ENCODE assay signal across 8 mouse cellular contexts in genomic region chr2:160646144-160646844, GRCm38 (mm10). TPM values are rescaled to one million over a fixed set of nuclear protein-coding genes. Genes with fewer than 3 reads are reported as not detected.
A peak's percentile ranks its signal among the peaks of the same experiment; 100 is the strongest.
DNase-seq lines count a peak whose midpoint lies in the region; ATAC-seq and TF ChIP-seq lines count a peak whose summit lies in the region.

No protein-coding gene starts in this region.

- H3K4me2 ChIP-seq in embryonic facial prominence, embryonic 15.5 days (replicated peaks) = peak overlapping the region; percentile 53
- H3K4me2 ChIP-seq in heart, embryonic 16.5 days (ENCODE audit: low read depth, low read length) = peak overlapping the region; percentile 67
- H3K4me2 ChIP-seq in lung, embryonic 14.5 days = peak overlapping the region; percentile 65

- WGBS in embryonic facial prominence, embryonic 15.5 days = under 1% methylated on average over 76 of the region's 76 CpGs
- WGBS in heart, embryonic 16.5 days = under 1% methylated on average over 72 of the region's 76 CpGs
- under 1% methylated on average over 71 of the region's 76 CpGs for WGBS in lung, embryonic 14.5 days
- WGBS in olfactory bulb, adult 2 months = under 1% methylated on average over 76 of the region's 76 CpGs
- under 1% methylated on average over 76 of the region's 76 CpGs for WGBS in thymus, adult 2 months

- peak; percentile 66 for DNase-seq in CD4-positive, CD25-positive, alpha-beta regulatory T cell, adult 2 months (ENCODE audit: low read depth, low spot score)
- peak; percentile 74 for DNase-seq in adrenal gland, postnatal 14 days
- peak; percentile 54 to 73 for DNase-seq in kidney, postnatal 25 days
- DNase-seq in lung, embryonic 14.5 days = peak; percentile 60
- peak; percentile 60 for DNase-seq in thymus, adult 2 months

- ATAC-seq in embryonic facial prominence, embryonic 15.5 days (ENCODE audit: insufficient number of reproducible peaks, low FRiP score, low TSS enrichment, low read depth) = peak; percentile 45
- peak; percentile 30 for ATAC-seq in heart, embryonic 16.5 days (replicated peaks; ENCODE audit: extremely low read depth, insufficient read depth, low FRiP score)
- peak; percentile 51 for ATAC-seq in lung, embryonic 14.5 days (ENCODE audit: insufficient read depth)

- H3K4me3 ChIP-seq in embryonic facial prominence, embryonic 15.5 days (replicated peaks) = peak overlapping the region; percentile 98
- H3K4me3 ChIP-seq in heart, embryonic 16.5 days (ENCODE audit: low read length) = peak overlapping the region; percentile 98
- peak overlapping the region; percentile 100 for H3K4me3 ChIP-seq in lung, embryonic 14.5 days (ENCODE audit: low read depth, low read length)
- H3K4me3 ChIP-seq in olfactory bulb, adult 2 months (ENCODE audit: insufficient read depth, low read depth, low read length) = peak overlapping the region; percentile 85
- H3K4me3 ChIP-seq in thymus, adult 2 months (ENCODE audit: control insufficient read depth, insufficient read depth, low read length) = peak overlapping the region; percentile 92

- peaks cover 20% of the 10 kb centered on the region for H3K4me1 ChIP-seq in embryonic facial prominence, embryonic 15.5 days
- peaks cover 21% of the 10 kb centered on the region for H3K4me1 ChIP-seq in heart, embryonic 16.5 days (ENCODE audit: control insufficient read depth, insufficient read depth, low read length)
- H3K4me1 ChIP-seq in lung, embryonic 14.5 days (ENCODE audit: insufficient read depth) = peaks cover 14% of the 10 kb centered on the region
- no peaks in the 10 kb centered on the region for H3K4me1 ChIP-seq in olfactory bulb, adult 2 months (ENCODE audit: control insufficient read depth, insufficient read depth, low read length)
- no peaks in the 10 kb centered on the region for H3K4me1 ChIP-seq in thymus, adult 2 months (replicated peaks; ENCODE audit: control insufficient read depth, insufficient read depth, low read length)

- no peaks in the 10 kb centered on the region for H3K36me3 ChIP-seq in embryonic facial prominence, embryonic 15.5 days
- H3K36me3 ChIP-seq in heart, embryonic 16.5 days (ENCODE audit: control insufficient read depth, insufficient read depth) = no peaks in the 10 kb centered on the region
- no peaks in the 10 kb centered on the region for H3K36me3 ChIP-seq in lung, embryonic 14.5 days (ENCODE audit: insufficient read depth)
- H3K36me3 ChIP-seq in thymus, adult 2 months (ENCODE audit: control insufficient read depth, insufficient read depth, low read length) = no peaks in the 10 kb centered on the region

- no peaks in the 10 kb centered on the region for H3K9me3 ChIP-seq in embryonic facial prominence, embryonic 15.5 days (replicated peaks)
- no peaks in the 10 kb centered on the region for H3K9me3 ChIP-seq in heart, embryonic 16.5 days (replicated peaks; ENCODE audit: control insufficient read depth, low read length)
- H3K9me3 ChIP-seq in lung, embryonic 14.5 days (ENCODE audit: low read depth, low read length) = no peaks in the 10 kb centered on the region

- TF ChIP-seq POLR2A in olfactory bulb, adult 2 months (IDR thresholded peaks at IDR 0.05; ENCODE audit: insufficient read depth, low read depth, low read length) = no peak
- no peak for TF ChIP-seq POLR2A in thymus, adult 2 months (IDR thresholded peaks at IDR 0.05; ENCODE audit: control insufficient read depth, extremely low read depth, insufficient read depth, low read length, poor library complexity)

- TF ChIP-seq CTCF in lung, embryonic 14.5 days (IDR thresholded peaks at IDR 0.05; ENCODE audit: low read depth) = no peak
- peak; percentile 11; the same call in 1 of the 2 replicates for TF ChIP-seq CTCF in olfactory bulb, adult 2 months (IDR thresholded peaks at IDR 0.05; ENCODE audit: insufficient read depth, low read depth, low read length)
- TF ChIP-seq CTCF in thymus, adult 2 months (IDR thresholded peaks at IDR 0.05; ENCODE audit: borderline replicate concordance, control insufficient read depth, extremely low read depth, insufficient read depth, low read length, poor library complexity) = no peak

- peak overlapping the region; percentile 98 for H3K27ac ChIP-seq in embryonic facial prominence, embryonic 15.5 days (replicated peaks)
- peak overlapping the region; percentile 99 for H3K27ac ChIP-seq in heart, embryonic 16.5 days (ENCODE audit: low read length)
- H3K27ac ChIP-seq in lung, embryonic 14.5 days (ENCODE audit: low read depth) = peak overlapping the region; percentile 99
- H3K27ac ChIP-seq in olfactory bulb, adult 2 months (ENCODE audit: insufficient read depth, low read depth, low read length) = peak overlapping the region; percentile 100
- H3K27ac ChIP-seq in thymus, adult 2 months (ENCODE audit: control insufficient read depth, insufficient read depth, low read length) = peak overlapping the region; percentile 53

- no peaks in the 10 kb centered on the region for H3K27me3 ChIP-seq in embryonic facial prominence, embryonic 15.5 days
- no peaks in the 10 kb centered on the region for H3K27me3 ChIP-seq in heart, embryonic 16.5 days (ENCODE audit: control insufficient read depth, insufficient read depth, low read length)
- H3K27me3 ChIP-seq in lung, embryonic 14.5 days (ENCODE audit: insufficient read depth, low read length) = no peaks in the 10 kb centered on the region
- no peaks in the 10 kb centered on the region for H3K27me3 ChIP-seq in thymus, adult 2 months (ENCODE audit: control insufficient read depth, insufficient read depth, low read length)

- peak overlapping the region; percentile 100 for H3K9ac ChIP-seq in embryonic facial prominence, embryonic 15.5 days
- peak overlapping the region; percentile 100 for H3K9ac ChIP-seq in heart, embryonic 16.5 days (ENCODE audit: low read length)
- H3K9ac ChIP-seq in lung, embryonic 14.5 days = peak overlapping the region; percentile 100

RNA-seq across cellular contexts. Expression of gene Top1, which starts 0.6 kb away (rescaled TPM):
- total RNA-seq in adrenal gland, postnatal 14 days (2021) = 86.3 and 97.6 TPM in 2 replicates
- polyA plus RNA-seq in embryonic facial prominence, embryonic 15.5 days (2015; fragmentation: Nextera tagmentation; extraction: Ambion mirVana) = 69.8 and 71.7 TPM in 2 replicates
- polyA plus RNA-seq in heart, embryonic 16.5 days (2015; fragmentation: Nextera tagmentation; extraction: Ambion mirVana) = 44.3 and 48.7 TPM in 2 replicates
- 77.6 and 83.0 TPM in 2 replicates for polyA plus RNA-seq in lung, embryonic 14.5 days (2014; fragmentation: Nextera tagmentation; extraction: Ambion mirVana)
- 317 TPM in 1 of 2 replicates, not detected in the other for polyA plus RNA-seq in olfactory bulb, adult 2 months (2012; ENCODE audit: insufficient read depth, insufficient read length, low replicate concordance, missing spikeins)
- polyA plus RNA-seq in thymus, adult 2 months (2012; rRNA removed) = 21.2 and 30.2 TPM in 2 replicates

Comparison
In these comparisons a context has a peak if more than half of its experiments do, and no peak if none do; other contexts are left out.
1. Peak in every context shown above with its lines: DNase-seq, ATAC-seq, H3K4me3 ChIP-seq and H3K27ac ChIP-seq.